Mouse (Mus musculus) kidney, embryonic 15.5 days (tissue): ENCODE data around the gene Tent5a. TPM values are rescaled to one million over a fixed set of nuclear protein-coding genes. Genes with fewer than 3 reads are reported as not detected.

Source experiments
- ATAC-seq: fragments of 200-750 bp; cut with Nextera tagmentation; replicated peaks from 2 replicates; pipeline ENCODE4 v1.8.0; 2017; ENCODE audit warnings: moderate TSS enrichment; ENCODE audit not compliant: low FRiP score
- H3K27ac ChIP-seq: fragments of 300-500 bp; sonication (generic); 2 replicates; pipeline ENCODE4 v1.5.1; 2015; ENCODE audit warnings: mild to moderate bottlenecking, inconsistent platforms
- H3K27me3 ChIP-seq: fragments of 300-500 bp; sonication (generic); 2 replicates; pipeline ENCODE4 v1.6.1; 2015; ENCODE audit warnings: inconsistent platforms
- H3K36me3 ChIP-seq: fragments of 300-500 bp; sonication (generic); 2 replicates; pipeline ENCODE4 v1.6.1; 2015; ENCODE audit warnings: inconsistent platforms
- H3K4me1 ChIP-seq: fragments of 300-500 bp; sonication (generic); 2 replicates; pipeline ENCODE4 v1.6.1; 2015; ENCODE audit warnings: inconsistent platforms
- H3K4me2 ChIP-seq: fragments of 300-500 bp; sonication (generic); 2 replicates; pipeline ENCODE4 v1.6.1; 2015; ENCODE audit warnings: moderate library complexity, mild to moderate bottlenecking, inconsistent platforms
- H3K4me3 ChIP-seq: fragments of 300-500 bp; sonication (generic); replicated peaks from 2 replicates; pipeline ENCODE4 v1.5.1; 2015; ENCODE audit warnings: mild to moderate bottlenecking, inconsistent platforms
- H3K9ac ChIP-seq: fragments of 300-500 bp; sonication (generic); 2 replicates; pipeline ENCODE4 v1.6.1; 2015; ENCODE audit warnings: mild to moderate bottlenecking, inconsistent platforms
- H3K9me3 ChIP-seq: fragments of 300-500 bp; sonication (generic); replicated peaks from 2 replicates; pipeline ENCODE4 v1.6.1; 2016; ENCODE audit warnings: inconsistent platforms
- WGBS: fragments of 180-500 bp; shearing (Covaris S2); methylation state at CpG from one replicate; pipeline ENCODE4 v1.1.7; 2015; ENCODE audit warnings: mixed read lengths; 5-methylcytosine and 5-hydroxymethylcytosine counted together
- polyA plus RNA-seq: library from polyadenylated mRNA; unstranded; fragments of >200 nt; fragmentation: Nextera tagmentation; extraction: Ambion mirVana; gene quantifications from 2 replicates; pipeline ENCODE4 v1.2.1, GENCODE M21; 2015

Tent5a gene
- polyA plus RNA-seq, 1 experiment from 2014 or later = 3.9 TPM

DNA sequence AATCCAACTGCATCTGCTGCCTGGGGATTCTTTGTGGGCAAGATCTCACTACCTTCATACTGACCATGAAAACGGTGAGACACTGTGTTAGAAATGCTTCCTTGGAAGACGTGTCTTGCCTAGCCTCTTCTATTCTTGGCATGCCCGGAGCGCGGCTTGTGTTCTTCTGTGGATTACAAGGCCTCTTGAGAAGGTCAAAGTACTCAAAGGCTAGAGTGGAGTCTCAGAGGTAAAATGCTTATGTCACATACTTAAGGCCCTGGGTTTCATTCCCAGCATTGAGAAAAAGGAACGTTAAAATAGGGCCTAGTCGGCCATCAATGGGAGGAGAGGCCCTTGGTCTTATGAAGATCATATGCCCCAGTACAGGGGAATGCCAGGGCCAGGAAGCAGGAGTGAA, 8.9 kb upstream of the Tent5a start:
- H3K36me3 ChIP-seq = no peaks in the 10 kb centered on the region
- H3K4me3 ChIP-seq = no peak overlapping the region
- 88% methylated on average over 7 of the region's 7 CpGs for WGBS
- H3K4me2 ChIP-seq = no peak overlapping the region
- no peaks in the 10 kb centered on the region for H3K9me3 ChIP-seq
- no peak for ATAC-seq
- no peaks in the 10 kb centered on the region for H3K27me3 ChIP-seq
- H3K4me1 ChIP-seq = no peaks in the 10 kb centered on the region
- H3K9ac ChIP-seq = no peak overlapping the region
- H3K27ac ChIP-seq = no peak overlapping the region

- no peak overlapping the region for H3K4me2 ChIP-seq
- no peaks in the 10 kb centered on the region for H3K36me3 ChIP-seq
- no peaks in the 10 kb centered on the region for H3K9me3 ChIP-seq
- no peak overlapping the region for H3K4me3 ChIP-seq
- WGBS = 74% methylated on average over 2 of the region's 2 CpGs
- peaks cover 12% of the 10 kb centered on the region for H3K27me3 ChIP-seq
- no peak overlapping the region for H3K9ac ChIP-seq
- H3K27ac ChIP-seq = no peak overlapping the region
- peaks cover 3% of the 10 kb centered on the region for H3K4me1 ChIP-seq
- ATAC-seq = no peak
Observed at GRCm38 (mm10) chr9:85331521-85331920, 4.4 kb upstream of the Tent5a start.

DNA sequence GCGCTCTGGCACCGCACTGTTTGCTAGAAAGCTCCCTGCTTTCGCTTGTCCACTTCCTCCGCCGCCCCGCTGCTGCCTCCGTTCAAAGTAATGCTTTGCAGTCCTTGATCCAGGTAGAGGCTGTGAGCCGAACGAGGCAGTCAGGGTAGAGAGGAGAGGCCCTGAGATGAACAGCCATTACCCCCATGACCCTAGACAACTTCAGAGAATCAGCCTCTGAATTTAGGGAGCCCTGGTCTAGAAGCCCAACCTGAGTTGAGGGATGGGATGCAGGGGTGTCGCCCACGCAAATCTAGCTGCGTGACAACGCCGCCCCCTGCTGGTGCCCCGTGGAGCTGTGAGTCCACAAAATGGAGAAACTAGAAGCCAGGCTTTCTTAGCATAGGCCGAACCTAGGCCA, 1.1 kb upstream of the Tent5a start:
- peak; percentile 63 for ATAC-seq
- Histone ChIP-seq H3K27ac (peak overlapping the region; percentile 61), H3K4me1 (peaks cover 23% of the 10 kb centered on the region), H3K4me3 (peak overlapping the region; percentile 68), H3K4me2 (peak overlapping the region; percentile 94), H3K36me3 (no peaks in the 10 kb centered on the region), H3K9ac (peak overlapping the region; percentile 46), H3K27me3 (peaks cover 31% of the 10 kb centered on the region), H3K9me3 (no peaks in the 10 kb centered on the region)
- 2% methylated on average over 16 of the region's 16 CpGs for WGBS

DNA sequence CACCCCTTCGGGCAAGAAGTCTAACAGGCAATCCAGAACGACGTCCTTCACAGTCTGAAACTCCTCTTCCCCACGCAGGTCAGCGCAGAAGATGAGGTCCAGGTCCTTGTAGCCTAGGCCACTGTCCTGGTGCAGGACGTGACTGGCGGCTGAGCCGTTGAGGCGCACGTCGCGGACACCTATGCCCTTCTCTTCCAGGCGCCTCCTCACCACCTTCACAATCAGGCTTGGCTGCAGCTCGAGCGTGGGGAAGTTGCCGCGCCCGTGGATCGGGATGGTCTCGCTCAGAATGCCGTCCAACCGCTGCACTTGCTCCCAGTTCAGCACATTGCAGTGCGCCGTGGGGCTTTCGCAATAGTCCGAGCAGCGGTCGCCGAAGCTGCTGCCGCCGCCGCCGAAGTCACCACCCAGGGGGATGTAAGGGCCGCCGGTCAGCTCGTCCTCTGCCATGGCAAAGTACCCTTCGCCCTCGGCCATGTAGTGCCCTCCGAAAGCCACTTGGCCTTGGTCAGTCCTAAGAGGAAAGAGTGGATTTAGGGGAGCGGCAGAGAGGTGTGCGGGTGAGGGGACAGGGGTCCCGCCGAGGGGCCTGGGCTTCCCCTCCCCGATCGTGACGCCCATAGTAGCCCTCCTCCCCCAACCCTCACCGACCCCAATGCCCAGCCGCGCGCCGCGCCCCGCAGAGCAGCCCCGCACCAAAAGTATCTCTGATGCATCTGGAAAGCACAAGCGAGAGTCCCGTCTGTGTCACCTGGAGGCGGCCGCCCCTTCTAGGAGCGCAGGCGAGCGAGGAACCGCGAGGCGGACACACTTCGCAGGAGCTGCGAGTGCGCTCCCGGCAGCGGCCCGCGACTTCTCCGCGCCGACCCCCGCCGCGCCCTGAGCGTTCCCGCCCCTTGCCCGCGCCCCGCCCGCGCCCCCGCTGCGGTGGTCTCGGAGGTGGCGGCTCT, 581 bp downstream of the Tent5a start:
- H3K9me3 ChIP-seq = no peaks in the 10 kb centered on the region
- peak overlapping the region; percentile 68 for H3K4me3 ChIP-seq
- peaks cover 23% of the 10 kb centered on the region for H3K4me1 ChIP-seq
- peak overlapping the region; percentile 61; the same call in 1 of the 2 replicates for H3K27ac ChIP-seq
- H3K27me3 ChIP-seq = peaks cover 31% of the 10 kb centered on the region
- WGBS = 1% methylated on average over 84 of the region's 88 CpGs
- H3K9ac ChIP-seq = peak overlapping the region; percentile 46
- peak overlapping the region; percentile 94 for H3K4me2 ChIP-seq
- H3K36me3 ChIP-seq = no peaks in the 10 kb centered on the region
- ATAC-seq = peak; percentile 68

DNA sequence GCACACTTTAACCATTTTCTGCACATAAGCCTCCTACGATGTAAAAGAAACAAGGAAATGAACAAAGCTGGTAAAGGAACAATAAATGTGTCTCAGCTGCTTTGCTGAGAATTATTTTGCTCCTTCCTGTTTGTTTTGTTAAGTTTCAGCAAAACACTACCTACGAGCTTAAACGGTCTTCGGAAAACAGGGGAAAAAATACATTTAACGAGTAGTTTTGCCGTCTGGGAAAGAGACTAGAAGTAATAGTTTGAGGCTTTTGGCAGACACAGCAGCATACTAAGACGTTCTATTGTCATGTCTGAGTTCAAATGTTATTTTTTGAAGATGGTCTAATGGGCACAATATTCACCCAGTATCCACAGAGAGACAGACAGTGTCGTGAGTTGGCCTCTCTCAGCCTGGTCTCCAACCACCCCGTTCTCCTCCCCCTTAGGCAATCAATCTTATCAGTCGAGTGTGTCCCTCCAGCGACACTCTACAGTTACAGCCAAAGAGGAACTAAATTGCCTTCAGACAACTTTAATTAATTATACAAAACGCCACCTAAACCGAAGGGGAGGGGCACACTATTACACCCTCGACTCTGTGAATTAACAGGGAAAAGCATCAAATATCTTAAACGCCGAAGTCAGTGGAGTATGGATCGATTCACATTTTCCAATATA, 1.8 kb downstream of the Tent5a start:
- 19% methylated on average over 17 of the region's 17 CpGs for WGBS
- peaks cover 31% of the 10 kb centered on the region for H3K27me3 ChIP-seq
- peaks cover 23% of the 10 kb centered on the region for H3K4me1 ChIP-seq
- peak overlapping the region; percentile 68 for H3K4me3 ChIP-seq
- no peaks in the 10 kb centered on the region for H3K9me3 ChIP-seq
- H3K36me3 ChIP-seq = no peaks in the 10 kb centered on the region
- no peak overlapping the region for H3K27ac ChIP-seq
- no peak overlapping the region for H3K9ac ChIP-seq
- H3K4me2 ChIP-seq = peak overlapping the region; percentile 94
- peak; percentile 20 for ATAC-seq

DNA sequence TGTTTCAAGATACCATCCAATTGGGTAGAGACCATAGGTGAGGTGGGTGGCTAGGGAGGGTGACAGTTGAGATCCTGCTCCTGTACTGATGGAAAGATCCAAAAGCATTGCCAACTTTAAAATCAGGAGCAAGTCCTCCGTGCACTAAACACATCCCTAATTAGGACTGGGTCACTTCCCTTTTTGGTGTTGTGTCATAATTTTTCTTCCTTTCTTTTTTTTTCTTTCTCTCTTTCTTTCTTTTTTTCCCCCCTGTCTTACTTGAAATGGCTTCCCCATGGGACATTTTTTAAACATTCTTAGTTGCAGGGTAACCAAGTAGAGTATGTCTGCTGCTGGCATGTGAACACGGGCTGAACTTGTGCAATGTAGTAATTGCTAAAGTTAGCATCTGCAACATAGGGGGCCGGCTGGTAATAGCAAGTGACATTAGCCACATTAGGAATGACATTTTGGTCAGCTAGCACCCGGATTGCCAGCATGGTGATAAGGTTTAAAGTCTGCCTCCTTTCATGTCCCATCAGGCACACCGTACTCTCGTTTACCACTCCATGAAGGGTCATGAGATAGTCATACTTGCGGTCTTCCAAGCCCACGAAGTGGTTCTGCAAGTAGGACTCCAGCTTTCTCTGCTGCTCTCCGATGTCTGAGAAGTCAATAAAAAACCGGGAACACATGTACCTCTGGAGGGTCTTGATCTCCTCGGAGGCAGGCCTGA, 2.8 kb downstream of the Tent5a start:
- Histone ChIP-seq H3K9ac (no peak overlapping the region), H3K36me3 (no peaks in the 10 kb centered on the region), H3K4me1 (peaks cover 23% of the 10 kb centered on the region), H3K27me3 (peaks cover 24% of the 10 kb centered on the region), H3K4me3 (peak overlapping the region; percentile 68; the same call in 1 of the 2 replicates), H3K4me2 (peak overlapping the region; percentile 94; the same call in 1 of the 2 replicates), H3K9me3 (no peaks in the 10 kb centered on the region), H3K27ac (no peak overlapping the region)
- no peak for ATAC-seq
- 68% methylated on average over 11 of the region's 11 CpGs for WGBS

DNA sequence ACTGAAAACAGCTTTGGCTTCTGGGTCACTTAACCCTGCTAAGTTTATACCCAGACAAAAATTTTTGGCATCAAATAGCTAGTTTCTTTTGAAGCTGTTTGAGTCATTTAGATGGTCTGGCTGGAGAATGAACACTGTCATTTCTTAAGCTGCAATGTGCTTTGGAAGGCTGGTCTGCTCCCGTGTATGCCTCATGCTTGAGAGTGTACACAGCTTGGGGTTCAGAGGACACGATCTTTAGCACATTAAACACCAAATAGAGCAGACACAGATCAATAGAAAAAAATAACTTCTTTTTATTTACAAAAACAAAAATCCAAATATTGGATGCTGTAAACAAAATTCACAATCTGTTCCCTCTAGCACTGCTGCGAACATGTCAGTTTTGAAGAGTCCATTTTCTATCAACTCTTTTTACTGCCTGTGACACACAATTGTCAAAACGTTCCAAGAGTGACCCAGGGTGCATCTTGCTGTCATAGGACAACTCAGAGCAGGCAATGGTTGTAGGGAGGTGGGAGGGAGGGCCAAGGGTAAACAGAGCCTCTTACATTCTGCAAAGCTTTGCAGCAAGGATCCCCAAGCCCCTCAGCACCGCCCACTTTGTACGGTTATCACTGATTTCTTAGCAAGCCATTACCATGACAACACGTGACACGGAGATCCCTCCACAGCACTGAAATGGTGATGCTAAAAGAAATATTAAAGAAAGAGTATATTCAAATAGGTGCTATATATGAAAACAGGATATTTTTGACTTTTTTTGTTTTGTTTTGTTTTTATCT, 6.8 kb downstream of the Tent5a start:
- WGBS = 74% methylated on average over 8 of the region's 8 CpGs
- H3K4me2 ChIP-seq = no peak overlapping the region
- H3K4me3 ChIP-seq = no peak overlapping the region
- ATAC-seq = no peak
- H3K27ac ChIP-seq = no peak overlapping the region
- H3K36me3 ChIP-seq = no peaks in the 10 kb centered on the region
- H3K27me3 ChIP-seq = peaks cover 9% of the 10 kb centered on the region
- H3K4me1 ChIP-seq = peaks cover 8% of the 10 kb centered on the region
- H3K9ac ChIP-seq = no peak overlapping the region
- no peaks in the 10 kb centered on the region for H3K9me3 ChIP-seq

DNA sequence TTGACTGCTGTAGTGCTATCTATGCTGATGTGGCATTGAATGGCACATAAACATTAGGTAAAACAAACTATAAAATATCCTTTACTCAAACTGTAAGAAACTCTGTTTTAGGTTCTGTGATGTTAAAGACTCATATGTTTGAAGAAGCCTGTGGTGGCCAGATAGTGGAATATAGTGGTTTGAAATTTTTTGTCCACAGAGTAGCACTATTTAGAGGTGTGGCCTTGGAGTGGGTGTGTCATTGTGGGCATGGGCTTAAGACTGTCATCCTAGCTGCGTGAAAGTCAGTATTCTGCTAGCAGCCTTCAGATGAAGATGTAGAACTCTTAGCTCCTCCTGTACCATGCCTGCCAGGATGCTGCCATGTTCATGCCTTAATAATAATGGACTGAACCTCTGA, 11.0 kb downstream of the Tent5a start:
- no peak for ATAC-seq
- 58% methylated on average over 1 of the region's 1 CpGs for WGBS
- Histone ChIP-seq H3K27me3 (no peaks in the 10 kb centered on the region), H3K9me3 (no peaks in the 10 kb centered on the region), H3K36me3 (no peaks in the 10 kb centered on the region), H3K4me3 (no peak overlapping the region), H3K9ac (no peak overlapping the region), H3K27ac (no peak overlapping the region), H3K4me2 (no peak overlapping the region), H3K4me1 (no peaks in the 10 kb centered on the region)

DNA sequence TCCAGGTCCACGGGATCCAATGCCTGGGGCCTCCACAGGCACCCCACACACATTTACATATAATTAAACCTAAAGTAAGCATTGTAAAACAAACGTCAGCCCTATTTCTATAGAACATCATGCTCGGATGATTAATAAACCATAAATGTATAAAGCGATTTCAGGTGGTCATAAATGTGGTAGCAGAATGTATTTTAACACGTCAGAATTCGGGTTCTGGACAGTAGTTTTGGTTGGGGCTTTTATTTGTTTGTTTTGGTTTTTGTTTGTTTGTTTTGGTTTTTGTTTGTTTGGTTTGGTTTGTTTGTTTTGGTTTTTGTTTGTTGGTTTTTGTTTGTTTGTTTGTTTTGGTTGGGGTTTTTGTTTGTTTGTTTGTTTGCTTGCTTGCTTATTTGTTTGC, 14.7 kb downstream of the Tent5a start, which contains the start of gene Gm11114:
TSS of gene Gm11114 (plus strand) at position 301 of the 400 bp plus-strand sequence.
- H3K4me3 ChIP-seq = no peak within 1 kb of the TSS
- no peaks in the 10 kb centered on the region for H3K4me1 ChIP-seq
- WGBS = 86% methylated on average over 6 of the region's 6 CpGs
- H3K4me2 ChIP-seq = no peak within 1 kb of the TSS
- no peak for ATAC-seq
- no peaks in the 10 kb centered on the region for H3K9me3 ChIP-seq
- no peaks in the 10 kb centered on the region for H3K36me3 ChIP-seq
- no peak within 1 kb of the TSS for H3K27ac ChIP-seq
- H3K27me3 ChIP-seq = no peaks in the 10 kb centered on the region
- H3K9ac ChIP-seq = no peak within 1 kb of the TSS

DNA sequence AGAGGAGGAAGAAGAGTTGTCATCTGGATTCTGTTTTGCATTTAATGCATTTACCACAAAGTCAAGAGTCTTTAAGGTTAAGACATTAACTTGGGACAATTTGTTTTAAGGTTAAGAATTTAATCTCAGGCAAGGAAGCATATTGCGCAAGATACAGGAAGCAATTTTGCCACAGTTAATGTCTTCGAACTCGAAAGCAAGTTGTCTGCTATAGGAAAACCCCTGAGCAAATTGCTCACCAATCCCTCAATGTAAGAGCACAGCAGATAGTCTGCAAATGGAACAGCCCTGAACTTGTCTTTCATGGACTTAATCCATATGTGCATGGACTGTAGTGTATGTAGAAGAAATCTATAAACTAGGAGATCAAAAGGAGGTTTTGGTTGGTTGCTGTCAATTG, 23.8 kb downstream of the Tent5a start:
- ATAC-seq = no peak
- H3K4me3 ChIP-seq = no peak overlapping the region
- H3K9ac ChIP-seq = no peak overlapping the region
- H3K4me1 ChIP-seq = no peaks in the 10 kb centered on the region
- 92% methylated on average over 3 of the region's 3 CpGs for WGBS
- no peaks in the 10 kb centered on the region for H3K27me3 ChIP-seq
- no peaks in the 10 kb centered on the region for H3K36me3 ChIP-seq
- no peak overlapping the region for H3K27ac ChIP-seq
- H3K4me2 ChIP-seq = no peak overlapping the region
- no peaks in the 10 kb centered on the region for H3K9me3 ChIP-seq

- 85% methylated on average over 4 of the region's 4 CpGs for WGBS
- ATAC-seq = no peak
- H3K9ac ChIP-seq = no peak overlapping the region
Observed at GRCm38 (mm10) chr9:85302849-85303248, 24.3 kb downstream of the Tent5a start.

More at GRCm38 (mm10) chr9:85302849-85303248, 24.3 kb downstream of the Tent5a start:
- Histone ChIP-seq H3K4me3 (no peak overlapping the region), H3K27me3 (no peaks in the 10 kb centered on the region), H3K4me1 (no peaks in the 10 kb centered on the region), H3K27ac (no peak overlapping the region), H3K9me3 (no peaks in the 10 kb centered on the region), H3K36me3 (no peaks in the 10 kb centered on the region), H3K4me2 (no peak overlapping the region)
